Mouse (Mus musculus): Measurements from ENCODE around the gene Dido1. TPM values are rescaled to one million over a fixed set of nuclear protein-coding genes. Genes with fewer than 3 reads are reported as not detected.

The Dido1 gene
- polyA plus RNA-seq, 1 experiment from 2014 or later, result 36.8 TPM

GRCm38 (mm10) chr2:180740349-180740748 is 30.6 kb upstream of the Dido1 start:
- no peak overlapping the region for H3K9ac ChIP-seq
- WGBS, result 31% methylated on average over 3 of the region's 3 CpGs
- no peak for ATAC-seq (ENCODE audit: insufficient number of reproducible peaks, insufficient read depth, low FRiP score, low TSS enrichment)
- H3K27ac ChIP-seq, result no peak overlapping the region
- H3K27me3 ChIP-seq, result no peaks in the 10 kb centered on the region
- no peak overlapping the region for H3K4me2 ChIP-seq (replicated peaks)
- H3K9me3 ChIP-seq, result no peaks in the 10 kb centered on the region
- H3K4me3 ChIP-seq, result no peak overlapping the region
- no peaks in the 10 kb centered on the region for H3K4me1 ChIP-seq
- H3K36me3 ChIP-seq, result no peaks in the 10 kb centered on the region

GRCm38 (mm10) chr2:180737984-180738383 is 28.2 kb upstream of the Dido1 start:
- Histone ChIP-seq H3K36me3 (no peaks in the 10 kb centered on the region), H3K9ac (no peak overlapping the region), H3K4me2 (replicated peaks) (no peak overlapping the region), H3K4me1 (no peaks in the 10 kb centered on the region), H3K27ac (no peak overlapping the region), H3K9me3 (no peaks in the 10 kb centered on the region), H3K27me3 (no peaks in the 10 kb centered on the region), H3K4me3 (no peak overlapping the region)
- WGBS, result 73% methylated on average over 2 of the region's 2 CpGs
- no peak for ATAC-seq (ENCODE audit: insufficient number of reproducible peaks, insufficient read depth, low FRiP score, low TSS enrichment)

- ATAC-seq (ENCODE audit: insufficient number of reproducible peaks, insufficient read depth, low FRiP score, low TSS enrichment), result no peak
- no peaks in the 10 kb centered on the region for H3K27me3 ChIP-seq
- no peaks in the 10 kb centered on the region for H3K9me3 ChIP-seq
- WGBS, result 78% methylated on average over 7 of the region's 7 CpGs
- H3K4me3 ChIP-seq, result no peak overlapping the region
- no peak overlapping the region for H3K9ac ChIP-seq
- no peaks in the 10 kb centered on the region for H3K36me3 ChIP-seq
- H3K4me1 ChIP-seq, result no peaks in the 10 kb centered on the region
- no peak overlapping the region for H3K4me2 ChIP-seq (replicated peaks)
- no peak overlapping the region for H3K27ac ChIP-seq
Measured at GRCm38 (mm10) chr2:180735232-180735631, 25.4 kb upstream of the Dido1 start.

- no peaks in the 10 kb centered on the region for H3K36me3 ChIP-seq
- no peak overlapping the region for H3K4me2 ChIP-seq (replicated peaks)
- peak overlapping the region; percentile 4; the same call in 1 of the 2 replicates for H3K9ac ChIP-seq
- no peaks in the 10 kb centered on the region for H3K9me3 ChIP-seq
- H3K27me3 ChIP-seq, result no peaks in the 10 kb centered on the region
- H3K27ac ChIP-seq, result no peak overlapping the region
- no peak for ATAC-seq (ENCODE audit: insufficient number of reproducible peaks, insufficient read depth, low FRiP score, low TSS enrichment)
- H3K4me1 ChIP-seq, result no peaks in the 10 kb centered on the region
- WGBS, result 64% methylated on average over 6 of the region's 6 CpGs
- H3K4me3 ChIP-seq, result no peak overlapping the region
Measured at GRCm38 (mm10) chr2:180731984-180732383, 22.2 kb upstream of the Dido1 start.

- no peak overlapping the region for H3K27ac ChIP-seq
- H3K4me3 ChIP-seq, result no peak overlapping the region
- H3K4me2 ChIP-seq (replicated peaks), result no peak overlapping the region
- no peaks in the 10 kb centered on the region for H3K9me3 ChIP-seq
- 77% methylated on average over 3 of the region's 3 CpGs for WGBS
- ATAC-seq (ENCODE audit: insufficient number of reproducible peaks, insufficient read depth, low FRiP score, low TSS enrichment), result no peak
- no peaks in the 10 kb centered on the region for H3K27me3 ChIP-seq
- no peaks in the 10 kb centered on the region for H3K36me3 ChIP-seq
- no peaks in the 10 kb centered on the region for H3K4me1 ChIP-seq
- H3K9ac ChIP-seq, result no peak overlapping the region
Measured at GRCm38 (mm10) chr2:180731036-180731435, 21.2 kb upstream of the Dido1 start.

GRCm38 (mm10) chr2:180727613-180728021 is 17.8 kb upstream of the Dido1 start:
- H3K9me3 ChIP-seq, result no peaks in the 10 kb centered on the region
- no peak overlapping the region for H3K4me2 ChIP-seq (replicated peaks)
- ATAC-seq (ENCODE audit: insufficient number of reproducible peaks, insufficient read depth, low FRiP score, low TSS enrichment), result no peak
- 60% methylated on average over 4 of the region's 4 CpGs for WGBS
- no peak overlapping the region for H3K4me3 ChIP-seq
- peaks cover 7% of the 10 kb centered on the region; the same call in 1 of the 2 replicates for H3K4me1 ChIP-seq
- H3K27ac ChIP-seq, result no peak overlapping the region
- H3K36me3 ChIP-seq, result peaks cover 15% of the 10 kb centered on the region
- H3K27me3 ChIP-seq, result no peaks in the 10 kb centered on the region
- H3K9ac ChIP-seq, result no peak overlapping the region

- 69% methylated on average over 6 of the region's 6 CpGs for WGBS
Measured at GRCm38 (mm10) chr2:180726658-180727442, 17.1 kb upstream of the Dido1 start.

GRCm38 (mm10) chr2:180725856-180726629 is 16.2 kb upstream of the Dido1 start:
- peaks cover 31% of the 10 kb centered on the region for H3K36me3 ChIP-seq
- H3K4me3 ChIP-seq, result no peak overlapping the region
- peaks cover 7% of the 10 kb centered on the region; the same call in 1 of the 2 replicates for H3K4me1 ChIP-seq
- H3K4me2 ChIP-seq (replicated peaks), result no peak overlapping the region
- ATAC-seq (ENCODE audit: insufficient number of reproducible peaks, insufficient read depth, low FRiP score, low TSS enrichment), result no peak
- no peak overlapping the region for H3K27ac ChIP-seq
- no peaks in the 10 kb centered on the region for H3K27me3 ChIP-seq
- H3K9me3 ChIP-seq, result no peaks in the 10 kb centered on the region
- no peak overlapping the region for H3K9ac ChIP-seq
- 32% methylated on average over 7 of the region's 8 CpGs for WGBS

More at GRCm38 (mm10) chr2:180726658-180727442, 17.1 kb upstream of the Dido1 start:
- Histone ChIP-seq H3K27ac (no peak overlapping the region), H3K4me1 (peaks cover 7% of the 10 kb centered on the region; the same call in 1 of the 2 replicates), H3K9me3 (no peaks in the 10 kb centered on the region), H3K27me3 (no peaks in the 10 kb centered on the region), H3K9ac (no peak overlapping the region), H3K4me2 (replicated peaks) (no peak overlapping the region), H3K36me3 (peaks cover 23% of the 10 kb centered on the region), H3K4me3 (no peak overlapping the region)
- no peak for ATAC-seq (ENCODE audit: insufficient number of reproducible peaks, insufficient read depth, low FRiP score, low TSS enrichment)

GRCm38 (mm10) chr2:180725414-180725778 is 15.6 kb upstream of the Dido1 start:
- Histone ChIP-seq H3K36me3 (peaks cover 37% of the 10 kb centered on the region), H3K27ac (no peak overlapping the region), H3K4me2 (replicated peaks) (peak overlapping the region; percentile 34), H3K4me3 (no peak overlapping the region), H3K4me1 (peaks cover 7% of the 10 kb centered on the region; the same call in 1 of the 2 replicates), H3K9ac (no peak overlapping the region), H3K9me3 (no peaks in the 10 kb centered on the region), H3K27me3 (no peaks in the 10 kb centered on the region)
- no peak for ATAC-seq (ENCODE audit: insufficient number of reproducible peaks, insufficient read depth, low FRiP score, low TSS enrichment)
- WGBS, result 9% methylated on average over 6 of the region's 6 CpGs

- peak within 1 kb of the TSS; percentile 34 for H3K4me2 ChIP-seq (replicated peaks)
- H3K4me1 ChIP-seq, result peaks cover 7% of the 10 kb centered on the region; the same call in 1 of the 2 replicates
- H3K9me3 ChIP-seq, result no peaks in the 10 kb centered on the region
- H3K36me3 ChIP-seq, result peaks cover 42% of the 10 kb centered on the region
- H3K9ac ChIP-seq, result no peak within 1 kb of the TSS
- no peak for ATAC-seq (ENCODE audit: insufficient number of reproducible peaks, insufficient read depth, low FRiP score, low TSS enrichment)
- WGBS, result 6% methylated on average over 18 of the region's 18 CpGs
- H3K4me3 ChIP-seq, result no peak within 1 kb of the TSS
- no peaks in the 10 kb centered on the region for H3K27me3 ChIP-seq
- no peak within 1 kb of the TSS for H3K27ac ChIP-seq
Measured at GRCm38 (mm10) chr2:180724585-180725413, 15.0 kb upstream of the Dido1 start, which contains the start of gene Slc17a9. Gene Slc17a9, plus strand, starts transcription at chr2:180725263.

GRCm38 (mm10) chr2:180723865-180724264 is 14.1 kb upstream of the Dido1 start:
- Histone ChIP-seq H3K36me3 (peaks cover 49% of the 10 kb centered on the region), H3K9ac (no peak overlapping the region), H3K4me3 (no peak overlapping the region), H3K4me1 (peaks cover 7% of the 10 kb centered on the region; the same call in 1 of the 2 replicates), H3K27me3 (no peaks in the 10 kb centered on the region), H3K4me2 (replicated peaks) (no peak overlapping the region), H3K9me3 (no peaks in the 10 kb centered on the region), H3K27ac (no peak overlapping the region)
- 62% methylated on average over 2 of the region's 2 CpGs for WGBS
- ATAC-seq (ENCODE audit: insufficient number of reproducible peaks, insufficient read depth, low FRiP score, low TSS enrichment), result no peak
